Mouse (Mus musculus) embryonic facial prominence, embryonic 11.5 days (tissue): ENCODE measurements around the gene Tmed10. TPM values are rescaled to one million over a fixed set of nuclear protein-coding genes. Genes with fewer than 3 reads are reported as not detected.
A peak's percentile ranks its signal among the peaks of the same experiment; 100 is the strongest.

Experiments
- ATAC-seq: fragments of 200-750 bp; cut with Nextera tagmentation; replicated peaks from 2 replicates; pipeline ENCODE4 v1.8.0; 2017; ENCODE audit warnings: low read depth; ENCODE audit not compliant: insufficient number of reproducible peaks, low FRiP score, low TSS enrichment
- DNase-seq: peaks from one replicate; pipeline ENCODE4 v3.0.0-alpha.2; 2015; ENCODE audit warnings: low spot score
- H3K27ac ChIP-seq: fragments of 300-500 bp; sonication (generic); replicated peaks from 2 replicates; pipeline ENCODE4 v1.5.1; 2014; ENCODE audit warnings: mild to moderate bottlenecking, low read depth, low read length, control low read depth
- H3K27me3 ChIP-seq: fragments of 300-500 bp; sonication (generic); 2 replicates; pipeline ENCODE4 v1.6.1; 2014; ENCODE audit warnings: mild to moderate bottlenecking, low read length, moderate library complexity, mixed read lengths; ENCODE audit not compliant: control insufficient read depth, insufficient read depth
- H3K36me3 ChIP-seq: fragments of 300-500 bp; sonication (generic); replicated peaks from 2 replicates; pipeline ENCODE4 v1.6.1; 2014; ENCODE audit warnings: low read depth, mild to moderate bottlenecking, low read length, moderate library complexity, mixed read lengths; ENCODE audit not compliant: control insufficient read depth, insufficient read depth
- H3K4me1 ChIP-seq: fragments of 300-500 bp; sonication (generic); 2 replicates; pipeline ENCODE4 v1.6.1; 2014; ENCODE audit warnings: low read length, mixed read lengths; ENCODE audit not compliant: control insufficient read depth, insufficient read depth
- H3K4me2 ChIP-seq: fragments of 300-500 bp; sonication (generic); 2 replicates; pipeline ENCODE4 v1.6.1; 2014; ENCODE audit warnings: low read depth, mild to moderate bottlenecking, control low read depth, low read length, moderate library complexity
- H3K4me3 ChIP-seq: fragments of 300-500 bp; sonication (generic); 2 replicates; pipeline ENCODE4 v1.5.1; 2014; ENCODE audit warnings: low read depth, low read length, control low read depth
- H3K9ac ChIP-seq: fragments of 300-500 bp; sonication (generic); replicated peaks from 2 replicates; pipeline ENCODE4 v1.6.1; 2014; ENCODE audit warnings: mild to moderate bottlenecking, control low read depth, low read length
- H3K9me3 ChIP-seq: fragments of 300-500 bp; sonication (generic); replicated peaks from 2 replicates; pipeline ENCODE4 v1.6.1; 2016; ENCODE audit warnings: mild to moderate bottlenecking, low read length, inconsistent platforms, mixed read lengths; ENCODE audit not compliant: control insufficient read depth
- WGBS: fragments of 180-500 bp; shearing (Covaris S2); extraction: QIAGEN DNeasy Blood & Tissue Kit; methylation state at CpG from one replicate; pipeline ENCODE4 v1.1.7; 2014; 5-methylcytosine and 5-hydroxymethylcytosine counted together
- polyA plus RNA-seq: library from polyadenylated mRNA; unstranded; fragments of >200 nt; fragmentation: Nextera tagmentation; extraction: Ambion mirVana; gene quantifications from 2 replicates; pipeline ENCODE4 v1.2.1, GENCODE M21; 2014

Gene Tmed10
- polyA plus RNA-seq, 1 experiment from 2014 or later = 297 TPM

GRCm38 (mm10) chr12:85339243-85339729 is 35.4 kb downstream of the Tmed10 start, which contains the start of gene Nek9:
Nek9 (minus strand) TSS chr12:85339362.
- Histone ChIP-seq H3K9me3 (no peaks in the 10 kb centered on the region), H3K4me2 (peak within 1 kb of the TSS; percentile 72), H3K4me1 (no peaks in the 10 kb centered on the region), H3K27me3 (no peaks in the 10 kb centered on the region), H3K36me3 (no peaks in the 10 kb centered on the region; the same call in 1 of the 2 replicates), H3K27ac (peak within 1 kb of the TSS; percentile 70), H3K9ac (peak within 1 kb of the TSS; percentile 89), H3K4me3 (peak within 1 kb of the TSS; percentile 85)
- ATAC-seq (peak; percentile 75), DNase-seq (peak; percentile 96)
- WGBS = 0% methylated on average over 36 of the region's 36 CpGs

DNA sequence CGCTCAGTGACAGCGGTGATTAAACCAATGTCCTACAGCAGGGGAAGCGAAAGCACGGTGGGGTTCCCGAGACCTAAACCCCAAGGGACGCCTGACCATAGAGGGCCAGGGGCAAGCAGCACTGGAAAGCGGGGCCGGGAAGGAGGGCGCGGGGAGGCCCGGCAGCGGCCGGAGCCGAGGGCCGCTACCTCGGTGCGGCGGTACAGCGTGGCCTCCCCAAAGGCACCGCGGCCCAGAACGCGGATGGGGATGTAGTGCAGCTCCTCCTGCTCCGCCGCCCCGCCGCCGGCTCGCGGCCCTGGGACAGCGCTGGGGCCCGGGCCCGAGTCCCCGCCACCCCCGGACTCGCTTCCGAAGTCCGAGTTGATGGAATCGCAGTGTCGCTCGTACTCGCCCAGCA is 35.8 kb downstream of the Tmed10 start:
- Histone ChIP-seq H3K4me2 (peak overlapping the region; percentile 72), H3K9me3 (no peaks in the 10 kb centered on the region), H3K27me3 (no peaks in the 10 kb centered on the region), H3K4me1 (no peaks in the 10 kb centered on the region), H3K9ac (peak overlapping the region; percentile 89), H3K27ac (peak overlapping the region; percentile 70), H3K36me3 (no peaks in the 10 kb centered on the region; the same call in 1 of the 2 replicates), H3K4me3 (peak overlapping the region; percentile 85)
- ATAC-seq (peak; percentile 57), DNase-seq (peak; percentile 47)
- 0% methylated on average over 41 of the region's 42 CpGs for WGBS

GRCm38 (mm10) chr12:85337567-85338311 is 36.9 kb downstream of the Tmed10 start:
- no peaks in the 10 kb centered on the region for H3K27me3 ChIP-seq
- H3K36me3 ChIP-seq = no peaks in the 10 kb centered on the region; the same call in none of the 2 replicates
- DNase-seq (no peak), ATAC-seq (no peak)
- no peak overlapping the region; the same call in 1 of the 2 replicates for H3K4me3 ChIP-seq
- H3K4me1 ChIP-seq = no peaks in the 10 kb centered on the region
- no peak overlapping the region for H3K27ac ChIP-seq
- no peak overlapping the region; the same call in 1 of the 2 replicates for H3K4me2 ChIP-seq
- no peak overlapping the region for H3K9ac ChIP-seq
- WGBS = 86% methylated on average over 6 of the region's 6 CpGs
- H3K9me3 ChIP-seq = no peaks in the 10 kb centered on the region

DNA sequence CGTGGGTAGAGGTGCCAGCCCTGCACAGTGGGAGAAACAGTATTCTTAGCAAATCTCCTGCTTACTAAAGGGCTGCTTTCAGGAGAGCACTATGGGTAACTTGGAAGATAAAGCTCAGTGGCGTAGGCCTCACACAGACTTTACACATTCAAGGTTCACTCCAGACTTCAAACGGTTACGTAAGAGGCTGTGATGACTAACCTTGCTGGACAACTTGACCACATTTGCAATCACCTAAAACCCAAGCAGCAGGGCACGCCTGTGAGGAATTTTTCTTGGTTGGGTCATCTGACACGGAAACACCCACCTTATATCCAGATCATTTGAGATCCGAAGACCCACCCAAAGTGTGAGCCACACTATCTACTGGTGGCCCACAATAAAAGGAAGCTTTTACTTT is 44.5 kb downstream of the Tmed10 start:
- Histone ChIP-seq H3K36me3 (peaks cover 4% of the 10 kb centered on the region), H3K4me1 (no peaks in the 10 kb centered on the region), H3K27ac (no peak overlapping the region), H3K4me2 (no peak overlapping the region), H3K27me3 (no peaks in the 10 kb centered on the region), H3K4me3 (no peak overlapping the region), H3K9me3 (no peaks in the 10 kb centered on the region), H3K9ac (no peak overlapping the region)
- ATAC-seq (no peak), DNase-seq (no peak)
- WGBS = 92% methylated on average over 7 of the region's 7 CpGs

GRCm38 (mm10) chr12:85308651-85309050 is 66.0 kb downstream of the Tmed10 start:
- Histone ChIP-seq H3K4me3 (no peak overlapping the region), H3K4me2 (no peak overlapping the region), H3K9me3 (no peaks in the 10 kb centered on the region), H3K27me3 (no peaks in the 10 kb centered on the region), H3K9ac (no peak overlapping the region), H3K4me1 (no peaks in the 10 kb centered on the region), H3K36me3 (peaks cover 13% of the 10 kb centered on the region), H3K27ac (no peak overlapping the region)
- DNase-seq = no peak
- WGBS = 84% methylated on average over 3 of the region's 3 CpGs
- no peak for ATAC-seq

DNA sequence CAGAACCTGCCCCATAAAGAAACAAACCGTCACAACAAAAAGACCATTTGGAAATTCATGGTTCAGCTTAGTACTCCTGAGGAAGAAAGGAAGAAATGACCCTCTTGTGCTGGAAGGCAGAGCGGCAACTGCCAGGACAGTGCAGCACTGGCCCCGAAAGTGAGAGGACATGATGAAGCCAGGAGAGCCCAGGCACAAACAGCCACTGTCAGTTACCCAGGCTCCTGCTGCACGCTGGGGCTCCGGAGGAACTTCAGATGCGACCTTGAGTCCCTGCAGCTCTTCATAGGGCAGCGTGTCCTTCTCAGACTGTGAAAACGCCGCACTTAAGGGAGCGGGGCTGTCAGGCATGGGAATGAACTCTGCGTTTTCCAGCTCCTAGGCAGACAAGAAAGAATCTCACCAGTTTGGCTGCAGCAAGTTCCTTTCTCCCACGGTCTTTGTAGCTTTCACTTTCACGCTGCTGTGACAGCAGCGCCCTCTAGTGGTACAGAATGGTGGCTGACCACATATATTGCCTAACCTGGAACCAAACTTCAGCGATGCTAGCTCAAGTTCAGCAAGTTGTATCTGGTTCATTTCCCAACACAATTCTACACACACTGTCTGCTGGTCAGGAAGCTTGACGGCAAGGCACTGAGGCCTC is 69.3 kb downstream of the Tmed10 start:
- no peak overlapping the region for H3K27ac ChIP-seq
- peak; percentile 67; the same call in 1 of the 2 replicates for ATAC-seq
- peaks cover 22% of the 10 kb centered on the region for H3K36me3 ChIP-seq

GRCm38 (mm10) chr12:85304725-85305124 is 69.9 kb downstream of the Tmed10 start:
- no peaks in the 10 kb centered on the region for H3K27me3 ChIP-seq
- H3K4me2 ChIP-seq = no peak overlapping the region
- WGBS = 76% methylated on average over 4 of the region's 4 CpGs

More for the DNA sequence above, 69.3 kb downstream of the Tmed10 start:
- WGBS = 45% methylated on average over 16 of the region's 16 CpGs
- Histone ChIP-seq H3K4me3 (no peak overlapping the region), H3K4me2 (no peak overlapping the region), H3K4me1 (no peaks in the 10 kb centered on the region), H3K27me3 (no peaks in the 10 kb centered on the region), H3K9ac (no peak overlapping the region), H3K9me3 (no peaks in the 10 kb centered on the region)
- DNase-seq = peak; percentile 91

GRCm38 (mm10) chr12:85303256-85303655 is 71.4 kb downstream of the Tmed10 start:
- 81% methylated on average over 2 of the region's 2 CpGs for WGBS
- DNase-seq (no peak), ATAC-seq (no peak)
- Histone ChIP-seq H3K36me3 (peaks cover 19% of the 10 kb centered on the region), H3K4me1 (no peaks in the 10 kb centered on the region), H3K9me3 (no peaks in the 10 kb centered on the region), H3K4me2 (no peak overlapping the region), H3K27me3 (no peaks in the 10 kb centered on the region), H3K4me3 (no peak overlapping the region), H3K9ac (no peak overlapping the region), H3K27ac (no peak overlapping the region)

More at GRCm38 (mm10) chr12:85304725-85305124, 69.9 kb downstream of the Tmed10 start:
- Histone ChIP-seq H3K4me3 (no peak overlapping the region), H3K9ac (no peak overlapping the region), H3K9me3 (no peaks in the 10 kb centered on the region), H3K36me3 (peaks cover 22% of the 10 kb centered on the region), H3K27ac (no peak overlapping the region), H3K4me1 (no peaks in the 10 kb centered on the region)
- no peak for ATAC-seq
- no peak for DNase-seq
